Mouse (Mus musculus): ENCODE results near the gene Olfr703.

The Olfr703 gene

GRCm38 (mm10) chr7:106843060-106843459 is at the start of gene Olfr703:
Gene Olfr703 (plus strand): TSS chr7:106843360.
- DNase-seq: no peak

GRCm38 (mm10) chr7:106808734-106809133 is 34.4 kb upstream of the Olfr703 start, which contains the start of gene Olfr700:
Gene Olfr700 (minus strand): TSS chr7:106808834.
- DNase-seq: no peak

GRCm38 (mm10) chr7:106813829-106814228 is 29.3 kb upstream of the Olfr703 start, which contains the start of gene Olfr701:
Gene Olfr701 (plus strand): TSS chr7:106814129.
- DNase-seq: no peak

GRCm38 (mm10) chr7:106815775-106816174 is 27.4 kb upstream of the Olfr703 start:
- DNase-seq: no peak

- no peak for DNase-seq
These were observed 24.7 kb upstream of the Olfr703 start for GRCm38 (mm10) chr7:106818414-106818813.

- no peak for DNase-seq
These were observed 9.4 kb upstream of the Olfr703 start, which contains the start of gene Olfr702 for GRCm38 (mm10) chr7:106833793-106834192. Gene Olfr702 (minus strand): TSS chr7:106833893.

- no peak for DNase-seq
These were observed 19.7 kb downstream of the Olfr703 start, which contains the start of gene Olfr704 for GRCm38 (mm10) chr7:106862885-106863284. Gene Olfr704 (plus strand): TSS chr7:106863185.

- DNase-seq: no peak
These were observed 33.6 kb downstream of the Olfr703 start, which contains the start of gene Olfr705 for GRCm38 (mm10) chr7:106876791-106877190. Gene Olfr705 (minus strand): TSS chr7:106876891.

GRCm38 (mm10) chr7:106888062-106888461 is 44.9 kb downstream of the Olfr703 start, which contains the start of gene Olfr706:
Gene Olfr706 (minus strand): TSS chr7:106888162.
- DNase-seq: no peak

Measured in cerebellum, adult 9-11 months (tissue).